Mouse (Mus musculus) intestine, embryonic 14.5 days (tissue): ENCODE results near the gene Lefty2. TPM values are rescaled to one million over a fixed set of nuclear protein-coding genes. Genes with fewer than 3 reads are reported as not detected.

Experiments used
- ATAC-seq: fragments of 200-750 bp; cut with Nextera tagmentation; replicated peaks from 2 replicates; pipeline ENCODE4 v1.8.0; 2017; ENCODE audit warnings: low read depth, moderate number of reproducible peaks, moderate TSS enrichment, moderate library complexity; ENCODE audit not compliant: low FRiP score, low TSS enrichment
- DNase-seq: peaks from one replicate; pipeline ENCODE4 v3.0.0-alpha.2; 2018; ENCODE audit warnings: low spot score
- H3K27ac ChIP-seq: fragments of 300-500 bp; sonication (generic); 2 replicates; pipeline ENCODE4 v1.5.1; 2014; ENCODE audit warnings: low read depth, mild to moderate bottlenecking, control low read depth
- H3K27me3 ChIP-seq: fragments of 300-500 bp; sonication (generic); replicated peaks from 2 replicates; pipeline ENCODE4 v1.6.1; 2014; ENCODE audit warnings: low read length, control low read depth; ENCODE audit not compliant: control insufficient read depth, insufficient read depth
- H3K36me3 ChIP-seq: fragments of 300-500 bp; sonication (generic); 2 replicates; pipeline ENCODE4 v1.6.1; 2014; ENCODE audit warnings: low read length, control low read depth; ENCODE audit not compliant: control insufficient read depth, insufficient read depth
- H3K4me1 ChIP-seq: fragments of 300-500 bp; sonication (generic); replicated peaks from 2 replicates; pipeline ENCODE4 v1.6.1; 2014; ENCODE audit warnings: low read length, control low read depth, mixed read lengths; ENCODE audit not compliant: control insufficient read depth, insufficient read depth
- H3K4me2 ChIP-seq: fragments of 300-500 bp; sonication (generic); 2 replicates; pipeline ENCODE4 v1.6.1; 2014; ENCODE audit warnings: low read length
- H3K4me3 ChIP-seq: fragments of 300-500 bp; sonication (generic); 2 replicates; pipeline ENCODE4 v1.5.1; 2014; ENCODE audit warnings: low read depth, low read length, control low read depth, mixed read lengths
- H3K9ac ChIP-seq: fragments of 300-500 bp; sonication (generic); 2 replicates; pipeline ENCODE4 v1.6.1; 2014; ENCODE audit warnings: mild to moderate bottlenecking, low read length
- H3K9me3 ChIP-seq: fragments of 300-500 bp; sonication (generic); 2 replicates; pipeline ENCODE4 v1.6.1; 2016; ENCODE audit warnings: low read length, control low read depth; ENCODE audit not compliant: control insufficient read depth
- WGBS: fragments of 180-500 bp; shearing (Covaris S2); extraction: QIAGEN DNeasy Blood & Tissue Kit; methylation state at CpG from one replicate; pipeline ENCODE4 v1.1.7; 2014; 5-methylcytosine and 5-hydroxymethylcytosine counted together
- polyA plus RNA-seq: library from polyadenylated mRNA; unstranded; fragments of >200 nt; fragmentation: Nextera tagmentation; extraction: Ambion mirVana; gene quantifications from 2 replicates; pipeline ENCODE4 v1.2.1, GENCODE M21; 2014

Gene Lefty2
- polyA plus RNA-seq, 1 experiment from 2014 or later: 0.18 TPM

DNA sequence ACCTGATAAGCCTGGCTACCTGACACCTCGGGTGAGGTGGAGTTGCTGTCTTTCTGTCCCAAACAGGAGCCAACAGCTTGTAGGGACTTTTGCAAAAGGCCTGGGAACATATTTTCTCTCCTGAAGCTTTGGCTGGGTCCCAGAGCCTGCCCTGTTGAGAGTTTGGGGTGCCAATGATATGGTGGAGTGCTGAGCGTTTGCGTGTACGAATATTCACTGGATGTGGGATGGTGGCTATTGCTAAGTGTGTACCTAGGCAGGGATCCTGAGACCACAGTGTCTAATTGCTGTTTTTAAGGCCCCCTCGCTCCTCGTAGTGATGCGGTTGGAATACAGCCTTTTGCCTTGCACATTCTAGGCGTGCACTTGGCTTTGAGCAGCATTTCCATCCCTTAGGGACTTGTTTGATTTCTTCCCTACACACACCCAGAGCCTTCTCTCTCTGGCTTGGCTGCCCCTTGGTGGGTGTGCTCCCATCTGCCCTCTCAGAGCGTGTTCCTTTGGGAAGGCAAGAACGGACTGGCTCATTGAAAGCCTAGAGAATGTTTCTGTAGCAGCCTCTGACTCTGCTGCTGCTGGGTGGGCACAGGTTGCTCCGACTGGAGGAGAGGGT is 50.2 kb downstream of the Lefty2 start:
- peak overlapping the region; percentile 80 for H3K9ac ChIP-seq
- DNase-seq (no peak), ATAC-seq (no peak)
- H3K27me3 ChIP-seq: 0 out of 2 replicates have a peak, but pooled peaks cover under 1% of the 10 kb centered on the region
- 51% methylated on average over 11 of the region's 11 CpGs for WGBS
- peaks cover 16% of the 10 kb centered on the region for H3K36me3 ChIP-seq
- H3K4me2 ChIP-seq: peak overlapping the region; percentile 88
- H3K27ac ChIP-seq: no peak overlapping the region; the same call in 1 of the 2 replicates
- H3K4me1 ChIP-seq: peaks cover 32% of the 10 kb centered on the region
- H3K4me3 ChIP-seq: peak overlapping the region; percentile 72
- no peaks in the 10 kb centered on the region for H3K9me3 ChIP-seq

DNA sequence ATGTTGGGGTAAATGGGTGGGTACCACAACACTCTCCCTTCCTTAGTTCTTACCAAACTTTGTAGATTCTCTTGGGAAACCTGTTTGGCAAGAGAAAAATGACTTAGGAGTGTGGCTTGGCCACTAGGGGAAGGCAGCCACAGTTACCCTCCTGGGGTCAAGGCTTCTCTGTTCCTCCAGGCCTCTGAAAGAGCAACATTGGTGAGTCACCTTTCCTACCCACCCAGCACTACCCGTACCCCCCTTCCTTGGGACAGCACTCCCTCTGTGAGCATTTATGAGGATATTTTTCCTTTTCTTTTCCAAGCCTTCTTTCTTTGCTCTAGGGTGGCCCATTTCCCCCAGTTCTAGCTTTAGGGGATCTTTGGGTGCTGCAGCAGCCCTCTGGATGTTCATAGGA is 51.0 kb downstream of the Lefty2 start:
- Histone ChIP-seq H3K4me1 (peaks cover 32% of the 10 kb centered on the region), H3K27me3 (no peaks in the 10 kb centered on the region), H3K9me3 (no peaks in the 10 kb centered on the region), H3K4me3 (no peak overlapping the region), H3K4me2 (no peak overlapping the region), H3K27ac (no peak overlapping the region), H3K9ac (no peak overlapping the region), H3K36me3 (peaks cover 24% of the 10 kb centered on the region)
- ATAC-seq (no peak), DNase-seq (no peak)
- WGBS: 75% methylated on average over 1 of the region's 1 CpGs

DNA sequence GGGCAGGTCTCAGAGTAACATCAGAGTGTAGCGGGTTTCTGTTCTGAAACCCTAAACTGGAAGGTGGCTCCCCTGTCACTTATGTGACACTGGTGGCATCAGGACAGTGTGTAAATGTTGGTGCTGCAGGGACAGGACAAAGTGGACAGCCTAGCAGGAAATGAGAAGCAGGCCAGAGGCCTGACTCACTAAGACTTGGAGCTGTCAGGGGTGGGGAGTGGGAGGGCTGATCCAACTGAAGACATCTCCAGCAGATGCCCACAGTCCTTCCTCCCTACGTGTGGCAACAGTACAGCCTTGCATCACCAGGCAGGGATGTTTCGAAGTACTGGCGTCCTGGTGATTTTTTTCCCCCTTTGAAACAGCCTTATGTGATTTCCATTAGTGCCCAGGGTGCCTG is 51.6 kb downstream of the Lefty2 start:
- peaks cover 26% of the 10 kb centered on the region for H3K36me3 ChIP-seq
- H3K27me3 ChIP-seq: no peaks in the 10 kb centered on the region
- H3K4me1 ChIP-seq: peaks cover 32% of the 10 kb centered on the region
- 87% methylated on average over 4 of the region's 4 CpGs for WGBS
- H3K9ac ChIP-seq: no peak overlapping the region
- ATAC-seq (no peak), DNase-seq (no peak)
- no peaks in the 10 kb centered on the region for H3K9me3 ChIP-seq
- peak overlapping the region; percentile 85; the same call in 1 of the 2 replicates for H3K27ac ChIP-seq
- no peak overlapping the region for H3K4me3 ChIP-seq
- no peak overlapping the region for H3K4me2 ChIP-seq

- Histone ChIP-seq H3K4me1 (peaks cover 32% of the 10 kb centered on the region), H3K9ac (no peak overlapping the region; the same call in 1 of the 2 replicates), H3K27me3 (no peaks in the 10 kb centered on the region), H3K27ac (peak overlapping the region; percentile 85), H3K9me3 (no peaks in the 10 kb centered on the region), H3K36me3 (peaks cover 30% of the 10 kb centered on the region), H3K4me3 (peak overlapping the region; percentile 10; the same call in 1 of the 2 replicates), H3K4me2 (peak overlapping the region; percentile 49)
- ATAC-seq (peak; percentile 79), DNase-seq (peak; percentile 82)
- WGBS: 28% methylated on average over 20 of the region's 20 CpGs
Measured at GRCm38 (mm10) chr1:180945001-180945980, 52.4 kb downstream of the Lefty2 start.

DNA sequence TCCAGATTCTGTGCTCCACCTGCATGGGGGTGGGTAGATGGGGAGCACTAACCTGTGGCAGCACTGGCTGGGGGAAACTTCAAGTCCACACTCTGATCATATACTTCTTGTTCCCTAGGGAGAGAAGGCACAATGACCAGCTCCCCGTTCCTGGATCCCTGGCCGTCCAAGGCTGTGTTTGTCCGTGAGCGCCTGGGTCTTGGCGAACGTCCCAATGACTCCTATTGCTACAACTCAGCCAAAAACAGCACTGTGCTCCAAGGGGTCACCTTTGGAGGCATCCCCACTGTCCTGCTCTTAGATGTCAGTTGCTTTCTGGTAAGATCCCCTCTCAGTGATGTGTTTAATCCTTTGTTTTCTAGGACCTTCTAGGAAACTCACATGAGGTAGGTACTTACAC is 53.5 kb downstream of the Lefty2 start:
- no peak overlapping the region for H3K4me2 ChIP-seq
- DNase-seq: no peak
- peaks cover 27% of the 10 kb centered on the region for H3K4me1 ChIP-seq
- peaks cover 30% of the 10 kb centered on the region for H3K36me3 ChIP-seq
- H3K27me3 ChIP-seq: no peaks in the 10 kb centered on the region
- no peak overlapping the region for H3K4me3 ChIP-seq
- H3K9ac ChIP-seq: no peak overlapping the region
- H3K9me3 ChIP-seq: no peaks in the 10 kb centered on the region
- ATAC-seq: no peak
- WGBS: 87% methylated on average over 6 of the region's 6 CpGs
- H3K27ac ChIP-seq: peak overlapping the region; percentile 85; the same call in 1 of the 2 replicates

Other genes with a start within 250 kb of the Lefty2 start
- 0.15 and 0.27 TPM in 2 replicates for gene Mixl1, start 196.1 kb upstream of the Lefty2 start, polyA plus RNA-seq
- 23.0 and 24.7 TPM in 2 replicates for gene Acbd3, start 167.1 kb upstream of the Lefty2 start, polyA plus RNA-seq
- gene H3f3a, start 79.2 kb upstream of the Lefty2 start, polyA plus RNA-seq: 2,025 and 2,200 TPM in 2 replicates
- gene Sde2, start 42.0 kb upstream of the Lefty2 start, polyA plus RNA-seq: 31.4 and 35.5 TPM in 2 replicates
- 82.1 and 86.5 TPM in 2 replicates for gene Pycr2, start 11.2 kb downstream of the Lefty2 start, polyA plus RNA-seq
- 1.7 and 2.1 TPM in 2 replicates for gene Lefty1, start 41.9 kb downstream of the Lefty2 start, polyA plus RNA-seq
- 14.2 and 14.8 TPM in 2 replicates for gene Tmem63a, start 49.2 kb downstream of the Lefty2 start, polyA plus RNA-seq
- 1.9 and 2.8 TPM in 2 replicates for gene Ephx1, start 127.8 kb downstream of the Lefty2 start, polyA plus RNA-seq
- gene 9130409I23Rik, start 158.1 kb downstream of the Lefty2 start, polyA plus RNA-seq: not detected in 2 replicates